Mouse (Mus musculus) hindbrain, postnatal 0 days (tissue): ENCODE data around the gene Aifm3. TPM values are rescaled to one million over a fixed set of nuclear protein-coding genes. Genes with fewer than 3 reads are reported as not detected.

ENCODE experiments used
- ATAC-seq: fragments of 200-750 bp; cut with Nextera tagmentation; 2 replicates; pipeline ENCODE4 v1.8.0; 2017; ENCODE audit warnings: mild to moderate bottlenecking, moderate TSS enrichment, moderate library complexity
- DNase-seq: peaks from one replicate; pipeline ENCODE4 v3.0.0-alpha.2; 2015; ENCODE audit warnings: low spot score
- H3K27ac ChIP-seq: fragments of 300-500 bp; sonication (generic); 2 replicates; pipeline ENCODE4 v1.5.1; 2014; ENCODE audit warnings: mild to moderate bottlenecking
- H3K27me3 ChIP-seq: fragments of 300-500 bp; sonication (generic); 2 replicates; pipeline ENCODE4 v1.6.1; 2014; ENCODE audit warnings: low read length, mixed read lengths; ENCODE audit not compliant: insufficient read depth
- H3K36me3 ChIP-seq: fragments of 300-500 bp; sonication (generic); 2 replicates; pipeline ENCODE4 v1.6.1; 2014; ENCODE audit warnings: low read length, mixed read lengths; ENCODE audit not compliant: insufficient read depth
- H3K4me1 ChIP-seq: fragments of 300-500 bp; sonication (generic); 2 replicates; pipeline ENCODE4 v1.6.1; 2014; ENCODE audit warnings: antibody characterized with exemption, low read length, mixed read lengths; ENCODE audit not compliant: insufficient read depth
- H3K4me2 ChIP-seq: fragments of 300-500 bp; sonication (generic); 2 replicates; pipeline ENCODE4 v1.6.1; 2014; ENCODE audit warnings: low read depth, mild to moderate bottlenecking, low read length, moderate library complexity, mixed read lengths
- H3K4me3 ChIP-seq: fragments of 300-500 bp; sonication (generic); 2 replicates; pipeline ENCODE4 v1.5.1; 2014; ENCODE audit warnings: low read length
- H3K9ac ChIP-seq: fragments of 300-500 bp; sonication (generic); replicated peaks from 2 replicates; pipeline ENCODE4 v1.6.1; 2014; ENCODE audit warnings: mild to moderate bottlenecking, low read length, moderate library complexity, mixed read lengths
- H3K9me3 ChIP-seq: fragments of 300-500 bp; sonication (generic); 2 replicates; pipeline ENCODE4 v1.6.1; 2016; ENCODE audit warnings: low read length, mixed read lengths
- CTCF ChIP-seq: IDR thresholded peaks from 2 replicates; pipeline ENCODE4 v1.5.1; 2016; ENCODE audit warnings: antibody characterized with exemption, control low read depth, low read depth
- WGBS: fragments of 180-500 bp; shearing (Covaris S2); extraction: QIAGEN DNeasy Blood & Tissue Kit; methylation state at CpG from one replicate; pipeline ENCODE4 v1.1.7; 2014; 5-methylcytosine and 5-hydroxymethylcytosine counted together
- polyA plus RNA-seq: library from polyadenylated mRNA; unstranded; fragments of >200 nt; fragmentation: Nextera tagmentation; extraction: Ambion mirVana; gene quantifications from 2 replicates; pipeline ENCODE4 v1.2.1, GENCODE M21; 2015
- total RNA-seq: library from RNA; depleted of rRNA; stranded (reverse); fragments of >200 nt; gene quantifications from 2 replicates; pipeline ENCODE4 v1.2.3, GENCODE M21; 2014

The Aifm3 gene
- total and polyA plus RNA-seq, 2 experiments from 2014 or later = 15.7 to 16.8 TPM

DNA sequence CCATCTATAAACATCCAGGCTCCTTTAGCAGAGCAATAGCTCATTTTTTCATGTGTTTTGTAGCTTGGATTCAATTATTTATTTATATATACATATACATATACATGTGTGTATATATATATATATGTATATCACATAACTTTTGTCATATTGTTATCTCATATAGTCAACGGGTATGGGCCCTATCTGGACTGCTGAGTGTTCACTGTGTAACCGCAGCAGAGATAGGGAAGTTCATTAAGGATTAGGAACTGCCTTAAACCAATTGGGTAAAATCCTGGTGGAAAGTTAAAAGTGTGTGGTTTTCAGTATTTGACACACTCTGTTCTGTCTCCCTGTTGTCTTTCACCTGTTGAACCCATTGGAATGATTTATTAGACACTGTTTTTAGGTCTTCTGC lies 7.9 kb upstream of the Aifm3 start:
- Histone ChIP-seq H3K27ac (no peak overlapping the region), H3K4me1 (no peaks in the 10 kb centered on the region), H3K36me3 (peaks cover 24% of the 10 kb centered on the region), H3K4me2 (no peak overlapping the region), H3K4me3 (no peak overlapping the region), H3K9me3 (no peaks in the 10 kb centered on the region), H3K9ac (no peak overlapping the region), H3K27me3 (no peaks in the 10 kb centered on the region)
- no peak for TF ChIP-seq CTCF
- no peak for ATAC-seq
- DNase-seq = no peak
- 97% methylated on average over 2 of the region's 2 CpGs for WGBS

- no peak overlapping the region for H3K27ac ChIP-seq
- H3K4me3 ChIP-seq = no peak overlapping the region
- no peak overlapping the region for H3K9ac ChIP-seq
- peaks cover 27% of the 10 kb centered on the region for H3K36me3 ChIP-seq
- H3K4me1 ChIP-seq = no peaks in the 10 kb centered on the region; the same call in 1 of the 2 replicates
- H3K27me3 ChIP-seq = no peaks in the 10 kb centered on the region
- no peaks in the 10 kb centered on the region for H3K9me3 ChIP-seq
- DNase-seq = peak; percentile 36
- H3K4me2 ChIP-seq = no peak overlapping the region
- WGBS = 25% methylated on average over 3 of the region's 3 CpGs
- ATAC-seq = no peak
- no peak for TF ChIP-seq CTCF
These were observed 2.9 kb upstream of the Aifm3 start for GRCm38 (mm10) chr16:17486505-17486904.

GRCm38 (mm10) chr16:17488478-17489468 lies 638 bp upstream of the Aifm3 start:
- WGBS = 50% methylated on average over 14 of the region's 14 CpGs
- ATAC-seq = peak; percentile 19; the same call in 1 of the 2 replicates
- peak; percentile 46 for TF ChIP-seq CTCF

GRCm38 (mm10) chr16:17491154-17491553 lies 1.7 kb downstream of the Aifm3 start:
- no peaks in the 10 kb centered on the region for H3K27me3 ChIP-seq
- peak; percentile 30 for DNase-seq
- WGBS = 78% methylated on average over 5 of the region's 5 CpGs
- no peak overlapping the region for H3K4me3 ChIP-seq
- H3K4me1 ChIP-seq = peaks cover under 1% of the 10 kb centered on the region; the same call in 1 of the 2 replicates
- ATAC-seq = no peak
- 0 out of 2 replicates have a peak, but pooled peaks cover 3% of the 10 kb centered on the region for H3K36me3 ChIP-seq
- no peak overlapping the region for H3K9ac ChIP-seq
- no peak overlapping the region for H3K4me2 ChIP-seq
- no peaks in the 10 kb centered on the region for H3K9me3 ChIP-seq
- no peak overlapping the region for H3K27ac ChIP-seq
- TF ChIP-seq CTCF = no peak

More at GRCm38 (mm10) chr16:17488478-17489468, 638 bp upstream of the Aifm3 start:
- no peaks in the 10 kb centered on the region for H3K27me3 ChIP-seq
- H3K4me3 ChIP-seq = peak overlapping the region; percentile 46
- peak overlapping the region; percentile 89 for H3K4me2 ChIP-seq
- no peaks in the 10 kb centered on the region for H3K9me3 ChIP-seq
- peak; percentile 23 for DNase-seq
- H3K4me1 ChIP-seq = no peaks in the 10 kb centered on the region; the same call in 1 of the 2 replicates
- H3K36me3 ChIP-seq = peaks cover 16% of the 10 kb centered on the region
- H3K27ac ChIP-seq = no peak overlapping the region
- no peak overlapping the region; the same call in 1 of the 2 replicates for H3K9ac ChIP-seq

- 58% methylated on average over 5 of the region's 5 CpGs for WGBS
- no peak overlapping the region for H3K27ac ChIP-seq
- no peak for ATAC-seq
- DNase-seq = no peak
- H3K27me3 ChIP-seq = no peaks in the 10 kb centered on the region
- H3K9ac ChIP-seq = no peak overlapping the region; the same call in 1 of the 2 replicates
- H3K9me3 ChIP-seq = no peaks in the 10 kb centered on the region
- peaks cover 7% of the 10 kb centered on the region for H3K4me1 ChIP-seq
- H3K4me3 ChIP-seq = no peak overlapping the region
- H3K4me2 ChIP-seq = no peak overlapping the region
- no peak for TF ChIP-seq CTCF
- no peaks in the 10 kb centered on the region for H3K36me3 ChIP-seq
These were observed 2.6 kb downstream of the Aifm3 start for GRCm38 (mm10) chr16:17491896-17492561.

DNA sequence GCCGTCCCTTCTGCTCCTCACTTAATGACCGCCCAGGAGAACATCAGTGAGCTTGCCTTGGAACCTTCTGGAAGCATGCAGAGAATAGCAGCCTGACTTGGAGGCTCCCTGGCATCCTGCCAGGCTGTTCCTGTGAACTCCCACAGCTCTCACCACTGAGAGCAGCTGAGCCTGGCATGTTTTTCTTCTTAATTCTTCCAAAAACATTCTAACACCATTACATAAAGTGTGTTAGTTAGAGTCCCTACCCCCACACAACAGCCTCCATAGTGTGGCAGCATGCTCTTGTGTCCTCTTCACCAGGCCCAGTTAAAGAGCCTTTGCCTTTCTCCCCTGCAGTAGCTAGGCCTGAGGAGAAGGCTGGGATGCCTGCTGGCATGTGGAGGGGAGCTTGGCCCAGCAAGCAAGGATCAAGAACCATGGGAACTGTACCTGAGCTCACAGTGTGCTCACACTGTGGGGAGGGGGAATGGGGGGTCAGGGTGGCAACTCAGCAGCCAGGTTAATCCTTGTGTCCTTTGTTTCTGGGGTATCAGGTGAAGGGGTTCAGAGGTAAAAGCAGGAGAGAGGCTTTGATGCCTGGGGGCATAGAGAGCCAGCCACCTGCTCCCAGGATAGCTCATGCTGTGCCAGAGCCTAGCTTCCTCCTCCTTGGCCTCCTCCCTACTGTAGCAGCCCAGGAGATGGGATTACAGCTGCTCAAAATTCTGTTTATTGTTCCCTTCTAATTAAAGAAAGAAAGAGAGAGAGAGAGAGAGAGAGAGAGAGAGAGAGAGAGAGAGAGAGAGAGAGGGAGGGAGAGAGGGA lies 7.3 kb downstream of the Aifm3 start:
- ATAC-seq (peak; percentile 19; the same call in 1 of the 2 replicates), DNase-seq (peak; percentile 84)
- Histone ChIP-seq H3K27ac (peak overlapping the region; percentile 64), H3K4me2 (no peak overlapping the region), H3K27me3 (no peaks in the 10 kb centered on the region), H3K9me3 (no peaks in the 10 kb centered on the region), H3K4me3 (no peak overlapping the region), H3K36me3 (no peaks in the 10 kb centered on the region), H3K9ac (no peak overlapping the region), H3K4me1 (peaks cover 14% of the 10 kb centered on the region)
- 27% methylated on average over 2 of the region's 2 CpGs for WGBS
- TF ChIP-seq CTCF = no peak
